Mouse (Mus musculus) ovary, postnatal 36 days (tissue): ENCODE data around the gene Csta1.
A peak's percentile ranks its signal among the peaks of the same experiment; 100 is the strongest.
"Not testable (repeated sequence)": the region's sequence is repeated elsewhere in the genome, so short reads cannot be mapped to it uniquely, and the experiment has no call there.

Source experiments
- DNase-seq: peaks from one replicate; pipeline ENCODE4 v3.0.0; 2022; ENCODE audit warnings: low spot score, mixed read lengths

Csta1 gene

DNA sequence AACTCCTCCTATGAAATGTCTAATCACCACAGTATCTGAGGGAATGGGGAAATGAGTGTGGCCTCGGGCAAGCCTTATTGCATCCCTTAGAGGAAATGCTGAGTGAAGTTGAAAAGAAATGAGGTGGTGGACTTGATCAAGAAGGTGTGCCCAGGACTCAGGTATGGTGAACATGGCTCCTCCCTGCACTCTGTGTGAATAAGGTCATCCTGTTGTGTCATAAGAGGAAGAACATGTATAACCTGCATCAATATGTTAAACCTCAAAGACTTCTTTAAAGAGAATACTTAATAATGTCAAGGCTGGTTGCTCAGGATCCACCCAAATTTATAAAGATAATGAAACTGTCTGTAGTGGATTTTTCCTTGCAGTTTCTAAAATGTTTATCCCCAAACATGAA, at the start of gene Csta1:
TSS of gene Csta1 (minus strand) at position 101 of the 400 bp plus-strand sequence.
- DNase-seq: no peak

DNA sequence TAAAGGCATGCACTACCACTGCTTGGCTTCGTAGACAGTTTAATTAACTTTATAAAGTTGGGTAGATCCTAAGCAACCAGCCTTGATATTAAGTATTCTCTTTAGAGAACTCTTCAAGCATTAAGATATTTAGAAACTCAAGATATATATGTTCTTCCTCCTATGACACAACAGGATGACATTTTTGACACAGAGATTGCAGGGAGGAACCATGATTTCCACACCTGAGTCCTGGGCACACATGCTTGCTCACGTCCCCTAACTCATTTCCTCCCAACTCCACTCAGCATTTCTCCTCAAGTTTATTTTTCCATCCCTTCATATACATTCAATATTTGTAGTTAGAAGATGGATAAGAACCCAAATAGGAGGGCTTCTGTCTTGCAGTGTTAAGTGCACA, 48.9 kb upstream of the Csta1 start:
- no peak for DNase-seq

DNA sequence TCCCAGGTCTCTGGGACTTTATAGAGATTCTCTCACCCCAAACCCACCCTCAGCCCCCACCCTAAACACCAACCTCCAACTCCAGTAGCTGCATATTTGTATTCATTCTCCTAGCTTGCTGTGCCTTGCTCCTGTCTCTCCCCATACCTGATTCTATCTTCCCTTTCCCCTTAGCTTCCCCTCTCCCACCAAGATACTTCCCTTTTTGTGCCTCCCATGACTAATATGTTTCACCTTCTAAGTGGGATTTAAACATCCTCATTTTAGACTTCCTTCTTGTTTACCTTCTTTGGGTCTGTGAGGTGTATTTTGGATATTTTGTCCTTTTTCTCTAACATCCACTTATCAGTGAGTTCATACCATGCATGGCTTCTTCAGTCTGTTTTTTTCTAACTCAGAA, 45.1 kb upstream of the Csta1 start:
- no peak for DNase-seq

DNA sequence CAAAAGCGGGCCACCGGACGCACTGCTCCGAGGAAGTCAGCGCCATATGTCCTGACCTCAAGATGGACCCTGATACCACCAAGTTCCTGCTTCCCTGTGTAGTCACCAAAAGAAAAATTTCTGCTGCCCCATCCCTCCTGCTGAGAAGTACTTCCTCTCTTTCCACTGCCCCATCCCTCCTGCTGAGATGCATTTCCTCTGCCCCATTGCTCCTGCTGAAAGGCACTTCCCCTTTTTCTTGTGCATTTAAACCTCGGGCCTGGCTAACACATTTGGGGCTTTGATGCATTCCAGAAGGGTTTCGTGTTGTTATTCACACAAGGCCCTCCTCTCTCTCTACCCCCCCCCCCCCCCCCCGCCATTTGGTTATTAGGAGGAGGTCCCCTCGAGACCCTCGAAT, 36.8 kb upstream of the Csta1 start:
- DNase-seq: not testable (repeated sequence)

DNA sequence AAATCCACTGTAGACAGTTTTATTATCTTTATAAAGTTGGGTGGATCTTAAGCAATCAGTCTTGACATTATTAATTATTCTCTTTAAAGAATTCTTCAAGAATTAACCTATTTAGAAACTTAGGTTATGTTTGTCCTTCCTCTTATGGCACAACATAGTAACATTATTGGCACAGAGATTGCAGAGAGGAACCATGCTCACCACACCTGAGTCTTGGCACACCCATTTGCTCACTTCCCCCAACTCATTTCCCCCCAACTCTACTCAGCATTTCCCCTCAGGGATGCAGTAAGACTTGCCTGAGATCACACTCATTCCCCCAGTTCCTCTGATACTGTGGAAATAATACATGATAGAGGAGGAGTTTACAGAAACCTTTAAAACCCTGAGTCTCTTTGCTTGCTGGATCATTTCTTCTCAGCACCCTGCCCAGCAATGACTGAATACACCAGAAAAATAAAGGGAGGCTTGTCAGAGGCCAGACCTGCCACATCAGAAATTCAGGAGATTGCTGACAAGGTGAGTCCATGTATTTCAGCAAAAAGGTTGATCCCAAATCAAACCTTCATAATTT, 25.4 kb upstream of the Csta1 start, which contains the start of gene Stfa2l1:
TSS of gene Stfa2l1 (plus strand) at position 410 of the 574 bp plus-strand sequence.
- no peak for DNase-seq

DNA sequence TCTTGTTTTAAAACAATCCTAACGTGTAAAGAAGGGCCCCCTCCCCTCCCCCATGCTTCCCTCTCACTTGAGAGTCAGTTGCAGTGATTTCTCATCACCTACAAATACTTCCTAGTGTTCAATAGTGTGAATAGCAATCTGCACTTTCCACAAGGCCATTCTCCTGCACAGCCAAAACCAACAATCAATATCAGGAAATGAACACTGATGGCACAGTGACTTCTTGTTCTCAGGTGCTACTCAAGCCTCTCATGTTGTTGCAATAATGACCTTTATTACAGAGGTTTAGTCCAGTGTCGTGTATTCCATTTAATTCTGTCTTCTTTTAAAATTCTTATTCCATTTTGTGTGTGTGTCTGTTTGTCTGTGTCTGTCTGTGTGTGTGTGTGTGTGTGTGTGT, 7.2 kb upstream of the Csta1 start:
- no peak for DNase-seq

DNA sequence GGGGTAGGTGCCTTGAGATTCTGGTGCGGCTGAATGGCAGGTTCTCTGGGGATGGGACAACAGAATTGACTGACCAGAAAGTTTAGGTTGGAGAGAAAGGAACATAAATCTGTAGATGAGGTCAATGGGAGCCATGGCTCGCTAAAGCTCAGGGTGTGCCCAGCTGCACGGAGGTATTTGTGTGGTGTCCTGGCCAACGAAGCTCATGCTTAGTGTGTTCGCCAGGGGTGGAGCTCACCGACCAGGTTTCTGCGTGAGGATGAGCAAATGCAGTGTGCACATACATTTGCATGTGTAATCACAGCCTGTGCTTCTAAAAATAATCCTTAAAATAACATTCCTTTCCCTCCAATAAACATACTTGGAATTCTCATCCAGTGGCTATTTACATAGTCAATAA, 2.9 kb downstream of the Csta1 start:
- DNase-seq: no peak

DNA sequence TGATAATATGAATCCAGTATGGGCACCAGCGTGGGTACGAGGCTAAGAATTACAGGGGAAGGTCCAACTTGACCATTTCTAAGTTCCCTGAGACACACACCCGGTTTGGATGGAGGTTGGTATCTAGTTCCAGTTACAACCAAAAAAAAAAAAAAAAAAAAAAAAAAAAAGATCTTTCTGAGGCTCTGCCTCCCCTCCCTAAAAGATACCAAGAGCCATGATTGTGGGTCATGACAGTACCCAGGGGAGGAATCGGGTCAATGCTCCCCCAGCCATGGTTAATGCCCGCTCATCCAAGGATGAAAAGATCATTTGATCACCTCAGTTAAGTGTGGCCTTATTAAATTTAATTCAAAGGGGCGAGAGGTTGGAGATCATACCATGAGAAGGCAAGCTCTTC, 15.3 kb downstream of the Csta1 start:
- DNase-seq: not testable (repeated sequence)

DNA sequence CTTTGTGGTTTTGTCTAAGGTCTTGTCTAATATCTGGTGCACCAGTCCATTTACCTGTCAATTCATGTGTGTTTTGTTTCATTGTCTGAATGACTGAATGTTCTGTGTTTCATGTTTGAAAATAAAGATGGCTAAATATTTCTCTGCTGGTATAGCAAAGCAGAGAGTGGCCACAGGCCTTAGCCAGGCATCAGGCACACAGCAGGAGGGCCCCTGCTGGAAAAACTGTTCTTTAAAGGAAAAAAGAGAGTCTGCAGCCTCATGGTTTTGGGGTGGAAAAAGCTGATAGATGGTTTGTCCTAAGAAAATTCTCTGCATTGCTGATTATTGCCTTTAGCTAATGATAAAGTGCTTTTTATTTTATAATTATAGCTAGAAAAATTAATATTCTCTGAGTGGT, 19.6 kb downstream of the Csta1 start:
- DNase-seq: not testable (repeated sequence)

DNA sequence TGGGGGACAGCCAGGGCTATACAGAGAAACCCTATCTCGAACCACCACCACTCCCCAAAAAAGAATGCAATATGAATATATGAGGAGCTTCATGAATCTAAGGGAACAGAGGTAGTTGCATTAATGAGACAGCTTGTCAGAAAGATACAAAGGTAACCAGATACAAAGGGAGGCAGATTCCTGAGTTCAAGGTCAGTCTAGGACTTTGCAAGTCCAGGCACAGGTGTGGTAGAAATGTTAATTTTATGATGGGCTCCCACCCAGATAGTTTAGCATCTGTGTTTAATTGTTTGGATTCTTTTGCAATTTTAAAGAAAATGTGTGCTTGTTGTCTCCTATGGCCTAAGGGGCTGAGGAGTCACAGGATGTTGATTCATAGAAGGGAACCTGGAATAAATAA, 28.8 kb downstream of the Csta1 start:
- DNase-seq: no peak

DNA sequence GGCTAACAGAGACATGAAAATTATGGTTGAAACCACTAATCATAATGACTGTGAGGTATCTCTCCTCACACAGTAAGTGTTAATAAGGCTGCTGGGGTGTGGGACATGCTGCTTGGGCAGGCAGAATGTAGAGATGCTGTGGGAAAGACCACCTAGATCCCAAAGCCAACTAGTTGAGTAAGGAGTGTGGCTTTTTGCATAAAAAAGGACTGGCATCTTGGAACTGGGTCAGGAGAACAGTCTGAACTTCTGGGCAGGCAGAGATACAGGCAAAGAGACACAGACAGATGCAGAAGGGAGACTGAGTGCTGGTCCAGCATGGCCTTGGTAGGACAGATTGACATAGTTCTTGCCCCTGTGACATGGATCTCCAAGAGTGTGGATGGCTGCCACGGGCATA, 29.5 kb downstream of the Csta1 start:
- DNase-seq: no peak

DNA sequence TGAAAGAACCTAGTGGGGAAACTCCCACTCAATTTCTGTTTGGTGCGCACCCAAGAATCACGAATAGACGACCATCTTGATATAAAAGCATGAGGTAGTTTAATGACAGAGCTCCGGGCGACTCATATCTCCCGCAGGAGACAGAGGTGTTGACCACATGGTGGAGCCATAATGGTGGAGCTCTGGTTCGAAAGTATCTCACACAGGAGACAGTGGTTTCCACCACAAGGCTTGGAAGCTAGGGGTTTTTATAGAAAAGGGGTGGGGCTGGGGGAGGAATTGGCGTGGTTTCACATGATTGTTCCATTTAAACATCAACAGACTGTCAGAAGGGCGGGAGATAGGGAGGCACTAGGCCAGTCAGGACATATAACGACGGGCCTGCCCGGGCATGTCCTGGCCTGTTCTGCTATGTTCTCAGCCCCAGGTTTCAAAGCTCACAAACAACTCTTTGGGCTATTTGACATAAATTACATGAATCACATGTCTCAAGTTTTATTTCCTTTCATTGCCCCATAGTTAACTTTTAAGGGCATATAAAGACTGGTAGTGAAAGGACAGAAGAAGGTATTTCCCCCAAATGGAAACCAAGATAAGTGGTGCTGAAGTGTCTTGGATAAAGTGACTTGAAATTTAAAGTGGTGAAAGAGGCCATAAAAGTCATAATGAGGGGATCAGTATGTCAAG, 33.1 kb downstream of the Csta1 start:
- DNase-seq: not testable (repeated sequence)

DNA sequence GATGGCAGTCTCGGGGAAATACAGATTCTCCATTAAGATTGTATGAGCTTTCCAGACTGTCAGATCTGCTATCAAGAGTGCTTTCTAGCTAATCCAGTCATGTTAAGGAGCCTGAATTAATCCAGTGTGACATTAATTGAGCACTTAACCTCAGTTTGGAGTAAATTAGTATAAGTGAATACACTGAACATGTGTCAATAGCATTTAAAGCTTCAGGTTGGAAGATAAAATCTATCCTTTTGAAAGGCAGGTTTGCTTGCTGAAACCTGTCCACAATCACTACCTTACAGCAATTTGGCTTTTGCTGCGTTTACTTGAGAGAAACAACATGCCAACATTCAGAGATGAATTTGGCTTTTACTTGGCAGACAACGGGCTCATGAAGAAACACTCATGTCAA, 37.0 kb downstream of the Csta1 start:
- no peak for DNase-seq

DNA sequence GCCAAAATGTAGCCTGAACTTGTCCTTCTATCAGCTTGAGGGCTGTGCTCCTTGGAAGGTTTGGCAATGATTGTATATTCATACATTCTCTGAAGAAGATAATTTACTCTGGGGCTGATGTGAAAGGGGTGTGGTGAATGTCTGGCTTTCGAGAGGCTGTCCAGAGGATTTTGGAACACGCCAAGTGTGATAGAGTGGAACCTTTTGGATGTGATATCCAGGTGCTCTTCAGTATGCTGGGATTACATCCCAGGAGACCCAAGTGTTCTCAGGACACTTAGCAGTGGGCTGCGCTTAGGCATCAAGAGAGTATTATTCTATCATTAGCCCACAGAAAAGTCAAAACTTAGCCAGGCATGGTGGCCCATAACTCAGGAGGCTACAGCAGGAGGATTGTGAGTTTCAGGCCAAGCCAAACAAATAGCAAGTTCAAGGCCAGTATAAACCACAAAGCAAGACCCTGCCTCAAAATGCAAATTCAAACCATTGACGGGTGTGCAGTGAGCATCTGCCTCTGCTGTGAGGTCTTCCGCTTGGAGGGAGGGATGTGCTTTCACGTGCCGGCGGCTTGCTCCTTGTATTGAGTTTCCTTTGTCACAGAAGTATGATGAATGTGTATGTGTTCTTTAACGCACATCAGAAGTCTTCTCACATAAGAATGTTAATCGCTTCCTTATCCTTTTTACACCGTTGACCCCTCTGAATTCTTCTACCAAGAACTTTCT, 40.1 kb downstream of the Csta1 start:
- no peak for DNase-seq

DNA sequence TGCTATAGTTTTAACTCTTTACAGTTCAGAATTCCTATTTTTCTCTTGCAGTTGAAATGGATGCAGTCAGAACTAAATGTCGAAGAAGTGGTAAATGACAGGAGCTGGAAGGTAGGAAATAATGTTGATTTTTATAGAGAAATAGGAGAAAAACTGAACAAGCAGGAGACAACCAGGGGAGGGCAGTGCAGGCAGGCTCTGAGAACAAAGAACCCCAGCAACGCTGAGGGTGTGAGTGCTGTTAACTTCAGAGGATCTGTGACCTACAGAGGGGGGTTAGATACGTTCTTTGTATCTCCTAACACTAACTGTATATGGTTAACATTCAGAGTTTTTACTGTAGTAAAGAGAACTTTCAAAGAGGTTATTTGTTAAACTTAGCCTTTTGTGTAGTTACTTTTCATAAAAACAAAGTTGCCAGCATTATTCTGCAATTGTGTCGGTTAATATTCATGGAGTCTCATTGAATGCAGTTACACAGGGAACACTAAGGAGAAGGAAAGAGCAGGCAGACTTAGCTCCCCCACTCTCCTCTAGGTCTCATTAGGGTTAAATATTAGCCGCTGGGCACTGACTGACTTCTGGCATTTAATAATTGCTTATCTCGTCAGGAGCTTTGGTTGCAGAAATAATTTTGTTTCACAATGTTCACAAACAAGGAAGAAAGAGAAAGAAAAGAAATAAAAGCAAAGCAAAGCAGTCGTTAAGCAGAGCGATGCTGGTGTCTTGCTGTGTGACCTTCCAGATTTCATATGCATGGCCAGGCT, 41.0 kb downstream of the Csta1 start:
- no peak for DNase-seq

DNA sequence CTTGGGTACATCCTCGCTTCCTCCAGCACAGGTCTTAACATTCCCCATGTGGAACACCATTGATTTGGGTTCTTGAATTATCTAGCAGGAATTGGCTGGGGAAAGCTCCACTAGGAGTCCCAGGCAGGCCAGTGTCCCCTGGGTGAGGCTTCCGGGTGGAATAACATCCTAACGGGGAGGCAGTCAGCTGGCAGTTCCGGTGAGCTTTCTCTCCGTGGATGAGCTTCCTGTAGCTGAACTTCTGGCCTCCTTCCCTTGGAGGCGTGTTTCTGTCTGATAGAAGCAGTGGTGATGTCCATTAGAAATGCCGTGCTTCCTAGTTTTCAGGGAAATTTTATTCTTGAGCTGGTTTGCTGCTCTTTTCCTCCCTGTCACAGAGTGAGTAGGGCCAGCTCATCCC, 42.0 kb downstream of the Csta1 start:
- no peak for DNase-seq

DNA sequence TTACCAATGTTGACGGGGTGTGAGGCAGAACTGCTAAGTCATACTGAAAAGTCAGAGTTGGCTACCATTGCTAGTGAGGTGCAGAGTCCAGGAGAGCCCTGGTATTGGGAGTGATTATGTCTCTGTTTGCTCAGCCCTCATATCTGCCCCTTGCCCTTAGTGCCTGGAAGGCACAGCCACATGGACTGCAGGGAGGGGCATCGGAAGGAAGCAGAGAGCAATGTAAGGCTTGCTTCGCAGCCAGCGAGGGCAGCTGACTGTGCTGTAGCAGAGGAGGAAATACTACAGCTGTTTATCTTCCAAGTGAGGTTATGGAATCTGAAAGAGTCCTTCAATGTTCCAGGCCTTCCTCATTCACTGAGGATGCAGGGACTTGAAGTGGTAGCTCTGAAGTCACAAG, 43.2 kb downstream of the Csta1 start:
- no peak for DNase-seq

DNA sequence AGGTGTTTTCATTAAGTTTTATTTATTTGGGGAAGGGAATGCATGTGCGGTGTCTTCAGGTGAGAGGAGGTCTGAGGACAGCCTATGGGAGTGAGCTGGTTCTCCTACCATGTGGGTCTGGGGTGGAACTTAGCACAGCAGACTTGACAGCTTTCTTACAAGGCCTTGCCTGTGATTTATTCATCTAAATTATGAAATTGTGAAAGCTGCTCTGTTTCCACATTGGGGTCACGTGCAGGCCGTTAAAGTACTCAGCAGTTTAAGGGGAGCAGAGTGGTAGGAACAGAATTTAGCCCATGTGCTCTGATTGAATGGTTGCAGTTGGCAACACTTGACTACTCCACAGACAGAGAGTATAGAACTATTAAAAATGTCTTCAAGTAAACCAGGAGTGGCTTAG, 51.1 kb downstream of the Csta1 start:
- no peak for DNase-seq

DNA sequence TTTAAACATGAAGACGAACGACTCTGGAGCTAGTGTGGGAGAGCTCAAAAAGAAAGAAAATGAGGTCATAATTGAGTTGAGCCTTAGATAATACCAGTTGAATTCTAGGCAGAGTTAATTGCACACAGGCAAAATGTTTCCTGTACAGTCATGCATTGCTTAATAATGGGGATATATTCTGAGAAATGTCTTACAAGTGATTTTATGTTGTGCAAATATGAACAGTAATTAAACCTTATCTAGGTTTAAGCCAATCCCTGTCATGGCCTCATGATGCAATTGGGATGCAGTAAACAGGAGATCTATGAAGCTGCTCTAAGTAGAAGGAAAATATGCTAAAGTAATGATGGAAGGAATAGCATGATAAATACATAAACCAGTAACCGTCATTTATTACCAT, 56.3 kb downstream of the Csta1 start:
- DNase-seq: no peak

DNA sequence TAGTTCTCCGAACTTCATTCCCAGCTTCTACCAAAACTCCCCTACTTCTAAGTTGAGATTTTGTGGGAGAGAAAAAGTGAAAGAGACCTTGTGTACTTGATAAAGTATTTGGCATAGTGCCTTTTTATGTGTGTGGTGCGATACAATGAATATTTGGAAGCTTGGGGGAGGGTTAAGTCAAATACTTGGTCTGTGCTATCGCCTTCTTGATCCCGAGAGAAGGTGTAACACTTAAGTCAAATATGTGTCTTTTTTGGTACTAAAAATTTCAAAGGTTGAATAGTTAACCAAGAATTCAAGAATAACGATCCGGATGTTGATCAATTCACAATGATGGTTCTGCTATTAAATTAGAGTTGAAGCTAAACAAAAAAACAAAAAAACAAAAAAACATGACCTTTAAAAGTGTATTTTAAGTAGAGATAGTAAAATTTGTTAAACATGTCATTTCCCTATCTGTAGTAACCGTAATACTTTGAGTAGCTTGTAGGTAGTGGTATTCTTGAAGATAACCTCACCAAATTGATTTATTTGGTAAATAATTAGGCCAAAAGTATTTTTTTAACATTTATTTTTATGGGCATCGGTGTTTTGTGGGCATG, 58.5 kb downstream of the Csta1 start:
- DNase-seq: no peak

DNA sequence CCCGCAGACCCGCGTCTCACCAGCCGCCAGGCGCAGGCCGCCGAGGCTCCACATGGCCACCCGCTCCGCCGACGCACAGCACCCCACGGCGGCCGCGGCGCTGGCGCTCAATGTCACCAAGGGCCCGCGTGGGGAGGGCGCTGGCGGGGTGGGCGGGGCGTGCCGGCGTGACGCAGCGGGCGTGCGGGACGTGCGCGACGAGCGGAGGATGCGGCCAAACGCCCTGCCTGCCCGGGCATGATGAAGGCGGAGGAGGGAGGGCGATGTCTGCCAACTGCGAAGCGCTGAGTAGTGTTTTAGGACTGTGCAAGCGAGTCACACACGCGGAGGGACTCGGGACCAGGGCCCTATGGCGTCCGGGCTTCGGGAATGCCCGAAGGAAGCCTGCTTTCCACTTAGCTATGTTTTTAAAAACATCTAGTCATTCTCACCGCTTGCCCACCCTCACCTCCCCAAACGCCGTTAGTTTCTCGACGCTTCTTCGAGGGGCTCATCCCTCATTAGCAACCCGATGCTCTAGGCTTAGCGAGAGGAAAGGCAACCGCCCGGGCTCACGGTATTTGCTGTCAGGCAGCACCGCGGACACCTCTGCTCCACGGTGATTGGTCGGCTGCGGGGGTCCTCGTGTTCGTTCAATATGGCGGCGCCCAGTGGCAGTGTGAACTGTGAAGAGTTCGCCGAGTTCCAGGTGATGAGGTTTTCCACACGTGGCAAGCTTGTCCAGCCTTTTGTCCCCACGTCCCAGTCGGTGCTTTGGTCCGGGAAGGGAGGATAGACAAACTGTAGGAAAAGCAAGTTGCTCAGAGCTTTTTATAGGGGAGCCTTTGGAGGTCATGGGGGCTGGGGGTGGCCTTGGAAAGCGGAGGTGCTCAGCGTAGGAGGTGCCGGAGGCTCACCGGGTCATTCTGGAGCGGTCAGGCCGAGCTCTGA, 59.3 kb downstream of the Csta1 start, which contains the start of the genes Fam162a and Ccdc58:
TSS of gene Fam162a (minus strand) at position 145 of the 930 bp plus-strand sequence.
TSS of gene Ccdc58 (plus strand) at position 236 of the 930 bp plus-strand sequence.
- DNase-seq: peak; percentile 92
